Mouse (Mus musculus): ENCODE results near the gene Sec24a. TPM values are rescaled to one million over a fixed set of nuclear protein-coding genes. Genes with fewer than 3 reads are reported as not detected.
"Not testable (repeated sequence)": the region's sequence is repeated elsewhere in the genome, so short reads cannot be mapped to it uniquely, and the experiment has no call there.

Gene Sec24a
- polyA plus RNA-seq, 1 experiment from 2014 or later = 11.7 TPM

- no peak for ATAC-seq (ENCODE audit: low FRiP score, low TSS enrichment)
These were observed 2.2 kb downstream of the Sec24a start for GRCm38 (mm10) chr11:51761241-51761640.

GRCm38 (mm10) chr11:51759941-51760657 lies 3.3 kb downstream of the Sec24a start:
- no peak overlapping the region for H3K27ac ChIP-seq (ENCODE audit: low read length)

More at GRCm38 (mm10) chr11:51761241-51761640, 2.2 kb downstream of the Sec24a start:
- no peak overlapping the region for H3K4me3 ChIP-seq (ENCODE audit: low read length)
- no peak overlapping the region for H3K4me2 ChIP-seq (replicated peaks; ENCODE audit: low read depth, low read length)
- H3K4me1 ChIP-seq (ENCODE audit: insufficient read depth, low read length) = peaks cover 19% of the 10 kb centered on the region
- H3K9me3 ChIP-seq (ENCODE audit: low read length) = no peaks in the 10 kb centered on the region
- no peak overlapping the region for H3K9ac ChIP-seq (replicated peaks; ENCODE audit: low read length)
- WGBS = 66% methylated on average over 5 of the region's 5 CpGs
- 0 out of 2 replicates have a peak, but pooled peaks cover 3% of the 10 kb centered on the region for H3K27me3 ChIP-seq (ENCODE audit: insufficient read depth, low read length)
- H3K27ac ChIP-seq (ENCODE audit: low read length) = no peak overlapping the region
- no peaks in the 10 kb centered on the region for H3K36me3 ChIP-seq (ENCODE audit: insufficient read depth, low read length)

GRCm38 (mm10) chr11:51759251-51759650 lies 4.2 kb downstream of the Sec24a start:
- Histone ChIP-seq H3K4me2 (replicated peaks; ENCODE audit: low read depth, low read length) (no peak overlapping the region), H3K36me3 (ENCODE audit: insufficient read depth, low read length) (no peaks in the 10 kb centered on the region), H3K27me3 (ENCODE audit: insufficient read depth, low read length) (0 out of 2 replicates have a peak, but pooled peaks cover 3% of the 10 kb centered on the region), H3K9me3 (ENCODE audit: low read length) (no peaks in the 10 kb centered on the region), H3K9ac (replicated peaks; ENCODE audit: low read length) (no peak overlapping the region), H3K4me1 (ENCODE audit: insufficient read depth, low read length) (peaks cover 18% of the 10 kb centered on the region), H3K4me3 (ENCODE audit: low read length) (no peak overlapping the region), H3K27ac (ENCODE audit: low read length) (no peak overlapping the region)
- 69% methylated on average over 2 of the region's 2 CpGs for WGBS
- ATAC-seq (ENCODE audit: low FRiP score, low TSS enrichment) = no peak

More at GRCm38 (mm10) chr11:51759941-51760657, 3.3 kb downstream of the Sec24a start:
- no peaks in the 10 kb centered on the region for H3K9me3 ChIP-seq (ENCODE audit: low read length)
- no peak overlapping the region for H3K4me2 ChIP-seq (replicated peaks; ENCODE audit: low read depth, low read length)
- no peak overlapping the region for H3K4me3 ChIP-seq (ENCODE audit: low read length)
- H3K4me1 ChIP-seq (ENCODE audit: insufficient read depth, low read length) = peaks cover 19% of the 10 kb centered on the region
- H3K27me3 ChIP-seq (ENCODE audit: insufficient read depth, low read length) = 0 out of 2 replicates have a peak, but pooled peaks cover 3% of the 10 kb centered on the region
- H3K9ac ChIP-seq (replicated peaks; ENCODE audit: low read length) = no peak overlapping the region
- 86% methylated on average over 6 of the region's 6 CpGs for WGBS
- no peak for ATAC-seq (ENCODE audit: low FRiP score, low TSS enrichment)
- no peaks in the 10 kb centered on the region for H3K36me3 ChIP-seq (ENCODE audit: insufficient read depth, low read length)

- H3K4me3 ChIP-seq (ENCODE audit: low read length); H3K27me3 ChIP-seq (ENCODE audit: insufficient read depth, low read length); H3K4me2 ChIP-seq (replicated peaks; ENCODE audit: low read depth, low read length); H3K9ac ChIP-seq (replicated peaks; ENCODE audit: low read length); ATAC-seq (ENCODE audit: low FRiP score, low TSS enrichment); H3K9me3 ChIP-seq (ENCODE audit: low read length); H3K36me3 ChIP-seq (ENCODE audit: insufficient read depth, low read length); H3K27ac ChIP-seq (ENCODE audit: low read length): not testable (repeated sequence)
- 89% methylated on average over 5 of the region's 5 CpGs for WGBS
- peaks cover 17% of the 10 kb centered on the region for H3K4me1 ChIP-seq (ENCODE audit: insufficient read depth, low read length)
These were observed 5.2 kb downstream of the Sec24a start for GRCm38 (mm10) chr11:51758207-51758606.

- no peak for ATAC-seq (ENCODE audit: low FRiP score, low TSS enrichment)
- peaks cover 14% of the 10 kb centered on the region for H3K4me1 ChIP-seq (ENCODE audit: insufficient read depth, low read length)
- 90% methylated on average over 5 of the region's 5 CpGs for WGBS
- 0 out of 2 replicates have a peak, but pooled peaks cover 3% of the 10 kb centered on the region for H3K27me3 ChIP-seq (ENCODE audit: insufficient read depth, low read length)
- H3K9ac ChIP-seq (replicated peaks; ENCODE audit: low read length) = no peak overlapping the region
- H3K27ac ChIP-seq (ENCODE audit: low read length) = no peak overlapping the region
- H3K4me2 ChIP-seq (replicated peaks; ENCODE audit: low read depth, low read length) = no peak overlapping the region
- H3K9me3 ChIP-seq (ENCODE audit: low read length) = no peaks in the 10 kb centered on the region
- H3K36me3 ChIP-seq (ENCODE audit: insufficient read depth, low read length) = no peaks in the 10 kb centered on the region
- no peak overlapping the region for H3K4me3 ChIP-seq (ENCODE audit: low read length)
These were observed 5.8 kb downstream of the Sec24a start for GRCm38 (mm10) chr11:51757625-51758024.

GRCm38 (mm10) chr11:51757023-51757422 lies 6.4 kb downstream of the Sec24a start:
- Histone ChIP-seq H3K9me3 (ENCODE audit: low read length) (no peaks in the 10 kb centered on the region), H3K9ac (replicated peaks; ENCODE audit: low read length) (peak overlapping the region; percentile 96), H3K4me1 (ENCODE audit: insufficient read depth, low read length) (peaks cover 14% of the 10 kb centered on the region), H3K4me2 (replicated peaks; ENCODE audit: low read depth, low read length) (peak overlapping the region; percentile 81), H3K27ac (ENCODE audit: low read length) (no peak overlapping the region), H3K36me3 (ENCODE audit: insufficient read depth, low read length) (no peaks in the 10 kb centered on the region), H3K27me3 (ENCODE audit: insufficient read depth, low read length) (0 out of 2 replicates have a peak, but pooled peaks cover 3% of the 10 kb centered on the region), H3K4me3 (ENCODE audit: low read length) (peak overlapping the region; percentile 85)
- 79% methylated on average over 11 of the region's 11 CpGs for WGBS
- ATAC-seq (ENCODE audit: low FRiP score, low TSS enrichment) = no peak

GRCm38 (mm10) chr11:51756352-51756771 lies 7.1 kb downstream of the Sec24a start:
- Histone ChIP-seq H3K4me2 (replicated peaks; ENCODE audit: low read depth, low read length) (peak overlapping the region; percentile 81), H3K36me3 (ENCODE audit: insufficient read depth, low read length) (no peaks in the 10 kb centered on the region), H3K27me3 (ENCODE audit: insufficient read depth, low read length) (0 out of 2 replicates have a peak, but pooled peaks cover 3% of the 10 kb centered on the region), H3K9ac (replicated peaks; ENCODE audit: low read length) (peak overlapping the region; percentile 96), H3K9me3 (ENCODE audit: low read length) (no peaks in the 10 kb centered on the region), H3K27ac (ENCODE audit: low read length) (peak overlapping the region; percentile 81), H3K4me3 (ENCODE audit: low read length) (peak overlapping the region; percentile 85), H3K4me1 (ENCODE audit: insufficient read depth, low read length) (peaks cover 14% of the 10 kb centered on the region)
- WGBS = 0% methylated on average over 34 of the region's 41 CpGs
- peak; percentile 99 for ATAC-seq (ENCODE audit: low FRiP score, low TSS enrichment)

- H3K4me1 ChIP-seq (ENCODE audit: insufficient read depth, low read length) = peaks cover 14% of the 10 kb centered on the region
- peak overlapping the region; percentile 81 for H3K27ac ChIP-seq (ENCODE audit: low read length)
- H3K9me3 ChIP-seq (ENCODE audit: low read length) = no peaks in the 10 kb centered on the region
- H3K27me3 ChIP-seq (ENCODE audit: insufficient read depth, low read length) = 0 out of 2 replicates have a peak, but pooled peaks cover 3% of the 10 kb centered on the region
- ATAC-seq (ENCODE audit: low FRiP score, low TSS enrichment) = peak; percentile 86
- H3K4me2 ChIP-seq (replicated peaks; ENCODE audit: low read depth, low read length) = peak overlapping the region; percentile 81
- under 1% methylated on average over 44 of the region's 46 CpGs for WGBS
- H3K4me3 ChIP-seq (ENCODE audit: low read length) = peak overlapping the region; percentile 85
- peak overlapping the region; percentile 96 for H3K9ac ChIP-seq (replicated peaks; ENCODE audit: low read length)
- H3K36me3 ChIP-seq (ENCODE audit: insufficient read depth, low read length) = no peaks in the 10 kb centered on the region
These were observed 7.7 kb downstream of the Sec24a start for GRCm38 (mm10) chr11:51755621-51756311.

- peaks cover 11% of the 10 kb centered on the region for H3K4me1 ChIP-seq (ENCODE audit: insufficient read depth, low read length)
- H3K27me3 ChIP-seq (ENCODE audit: insufficient read depth, low read length); H3K36me3 ChIP-seq (ENCODE audit: insufficient read depth, low read length); H3K9me3 ChIP-seq (ENCODE audit: low read length); H3K9ac ChIP-seq (replicated peaks; ENCODE audit: low read length); H3K4me2 ChIP-seq (replicated peaks; ENCODE audit: low read depth, low read length); H3K4me3 ChIP-seq (ENCODE audit: low read length); H3K27ac ChIP-seq (ENCODE audit: low read length); ATAC-seq (ENCODE audit: low FRiP score, low TSS enrichment): not testable (repeated sequence)
- 81% methylated on average over 6 of the region's 6 CpGs for WGBS
These were observed 11.7 kb downstream of the Sec24a start for GRCm38 (mm10) chr11:51751623-51752225.

Data from kidney, embryonic 16.5 days (tissue).